Comparison of ENCODE assay signal across 16 mouse cellular contexts in the genomic region with DNA sequence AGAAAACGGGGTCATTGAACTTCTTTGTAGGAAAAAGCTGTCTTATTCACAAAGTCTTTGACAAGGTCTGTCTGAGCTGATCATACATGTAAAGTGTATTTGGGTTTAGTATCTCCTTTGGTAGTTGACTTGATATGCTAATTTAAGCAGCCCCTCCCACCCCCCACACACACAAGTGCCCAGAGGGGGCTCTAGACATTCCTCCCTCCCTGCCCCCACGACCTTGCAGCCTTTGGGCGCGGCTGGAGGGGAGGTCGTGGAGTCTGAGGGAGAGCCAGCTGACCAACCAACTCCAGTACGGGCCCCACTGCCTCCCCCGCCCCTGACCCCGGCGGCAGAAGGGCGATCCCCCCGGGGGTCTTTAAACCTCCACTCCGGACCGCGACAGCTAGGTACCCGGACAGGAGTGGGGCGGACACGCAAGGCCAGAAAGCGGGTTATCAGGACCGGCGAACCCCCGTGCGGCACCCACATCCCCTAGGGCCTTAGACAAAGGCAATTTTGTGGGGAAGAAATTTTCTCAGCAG.
"Had no signal": no experiment of that assay in that cellular context is flagged by ENCODE, and none has a peak within 500 bp of the region (broad histone marks: within the 10 kb centered on the region; RNA-seq: fewer than 3 reads in every experiment).

No protein-coding gene starts in this region.

- H3K27me3 ChIP-seq: limb, embryonic 12.5 days; neural tube, embryonic 15.5 days had no signal

- H3K4me2 ChIP-seq: limb, embryonic 12.5 days; neural tube, embryonic 15.5 days had no signal

- H3K9ac ChIP-seq: limb, embryonic 12.5 days; liver, embryonic 14.5 days; neural tube, embryonic 15.5 days had no signal

- ATAC-seq: intestine, postnatal 0 days had no signal

- H3K36me3 ChIP-seq: limb, embryonic 12.5 days; midbrain, embryonic 10.5 days; neural tube, embryonic 15.5 days had no signal

- H3K27ac ChIP-seq: left cerebral cortex, adult 2 months; limb, embryonic 12.5 days; liver, embryonic 14.5 days; midbrain, embryonic 10.5 days; neural tube, embryonic 15.5 days; stomach, postnatal 0 days had no signal

- H3K4me1 ChIP-seq: limb, embryonic 12.5 days; midbrain, embryonic 10.5 days; neural tube, embryonic 15.5 days had no signal

- H3K4me3 ChIP-seq: left cerebral cortex, adult 2 months; limb, embryonic 12.5 days; midbrain, embryonic 10.5 days; myocyte; neural tube, embryonic 15.5 days had no signal

- DNase-seq: kidney, adult 8-10 months; kidney, postnatal 25 days; liver; lung, adult 18-20 months; lung, postnatal 36 days; right cerebral cortex, adult 18-20 months; thymus, adult 2 months; thymus, postnatal 25 days had no signal

- H3K9me3 ChIP-seq: limb, embryonic 12.5 days; midbrain, embryonic 10.5 days; neural tube, embryonic 15.5 days had no signal
